Mouse (Mus musculus): ENCODE data around the gene Rps7.

DNA sequence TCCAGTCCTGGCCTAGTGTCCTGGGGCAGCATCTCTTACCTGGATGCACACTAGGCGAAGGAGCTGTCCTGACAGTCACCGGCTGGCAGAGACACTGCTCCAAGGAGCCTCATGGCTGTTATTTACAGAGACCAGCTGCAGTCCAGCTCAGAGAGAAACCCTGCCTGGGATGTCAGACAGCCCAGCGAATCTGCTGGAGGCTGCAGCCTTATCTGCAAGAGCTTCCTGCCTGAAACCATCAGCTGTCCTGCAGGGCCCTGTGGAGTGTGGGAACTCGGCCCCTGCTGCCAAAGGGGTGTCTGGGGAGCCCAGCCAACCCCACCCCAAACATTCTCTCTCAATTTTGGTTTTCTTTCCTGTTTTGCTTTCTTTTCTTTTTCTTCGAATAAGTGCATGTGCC, 12.6 kb downstream of the Rps7 start, which contains the start of gene Colec11:
- no peak for TF ChIP-seq CTCF (IDR thresholded peaks at IDR 0.05; ENCODE audit: control insufficient read depth, insufficient read depth, low read length)
- TF ChIP-seq POLR2A (IDR thresholded peaks at IDR 0.05; ENCODE audit: borderline replicate concordance, control insufficient read depth, low read depth, low read length), result no peak
